Mouse (Mus musculus) lung, embryonic 15.5 days (tissue): ENCODE measurements around the gene Hibch. TPM values are rescaled to one million over a fixed set of nuclear protein-coding genes. Genes with fewer than 3 reads are reported as not detected.

ENCODE experiments used
- ATAC-seq: fragments of 200-750 bp; cut with Nextera tagmentation; 2 replicates; pipeline ENCODE4 v1.8.0; 2017; ENCODE audit warnings: moderate number of reproducible peaks, borderline replicate concordance; ENCODE audit not compliant: low FRiP score, low TSS enrichment; ENCODE audit errors: extremely low read depth
- H3K27ac ChIP-seq: fragments of 300-500 bp; sonication (generic); 2 replicates; pipeline ENCODE4 v1.5.1; 2015; ENCODE audit warnings: moderate library complexity, mild to moderate bottlenecking, inconsistent platforms
- H3K27me3 ChIP-seq: fragments of 300-500 bp; sonication (generic); 2 replicates; pipeline ENCODE4 v1.6.1; 2015; ENCODE audit warnings: inconsistent platforms
- H3K36me3 ChIP-seq: fragments of 300-500 bp; sonication (generic); 2 replicates; pipeline ENCODE4 v1.6.1; 2015; ENCODE audit warnings: inconsistent platforms
- H3K4me1 ChIP-seq: fragments of 300-500 bp; sonication (generic); 2 replicates; pipeline ENCODE4 v1.6.1; 2015; ENCODE audit warnings: inconsistent platforms
- H3K4me2 ChIP-seq: fragments of 300-500 bp; sonication (generic); 2 replicates; pipeline ENCODE4 v1.6.1; 2015; ENCODE audit warnings: inconsistent platforms, mild to moderate bottlenecking, moderate library complexity
- H3K4me3 ChIP-seq: fragments of 300-500 bp; sonication (generic); 2 replicates; pipeline ENCODE4 v1.5.1; 2015; ENCODE audit warnings: mild to moderate bottlenecking, inconsistent platforms
- H3K9ac ChIP-seq: fragments of 300-500 bp; sonication (generic); 2 replicates; pipeline ENCODE4 v1.6.1; 2015; ENCODE audit warnings: inconsistent platforms
- H3K9me3 ChIP-seq: fragments of 300-500 bp; sonication (generic); 2 replicates; pipeline ENCODE4 v1.6.1; 2016; ENCODE audit warnings: inconsistent platforms
- WGBS: fragments of 180-500 bp; shearing (Covaris S2); methylation state at CpG from one replicate; pipeline ENCODE4 v1.1.7; 2015; 5-methylcytosine and 5-hydroxymethylcytosine counted together
- polyA plus RNA-seq: library from polyadenylated mRNA; unstranded; fragments of >200 nt; fragmentation: Nextera tagmentation; extraction: Ambion mirVana; gene quantifications from 2 replicates; pipeline ENCODE4 v1.2.1, GENCODE M21; 2015

Hibch gene
- polyA plus RNA-seq: 18.1 and 19.5 TPM in 2 replicates

GRCm38 (mm10) chr1:52844782-52845665 is at the start of gene Hibch:
Gene Hibch, plus strand, starts transcription at chr1:52844929.
- 1% methylated on average over 45 of the region's 45 CpGs for WGBS
- H3K27ac ChIP-seq: peak within 1 kb of the TSS; percentile 72
- H3K27me3 ChIP-seq: no peaks in the 10 kb centered on the region
- no peaks in the 10 kb centered on the region for H3K9me3 ChIP-seq
- peak within 1 kb of the TSS; percentile 66 for H3K9ac ChIP-seq
- H3K4me3 ChIP-seq: peak within 1 kb of the TSS; percentile 63
- ATAC-seq: peak; percentile 100
- H3K4me1 ChIP-seq: peaks cover 12% of the 10 kb centered on the region
- H3K36me3 ChIP-seq: no peaks in the 10 kb centered on the region
- peak within 1 kb of the TSS; percentile 77 for H3K4me2 ChIP-seq

GRCm38 (mm10) chr1:52795927-52796326 is 48.8 kb upstream of the Hibch start:
- Histone ChIP-seq H3K9me3 (no peaks in the 10 kb centered on the region), H3K27me3 (no peaks in the 10 kb centered on the region), H3K27ac (no peak overlapping the region), H3K9ac (no peak overlapping the region), H3K4me2 (no peak overlapping the region), H3K36me3 (peaks cover 3% of the 10 kb centered on the region; the same call in 1 of the 2 replicates), H3K4me3 (no peak overlapping the region), H3K4me1 (0 out of 2 replicates have a peak, but pooled peaks cover 5% of the 10 kb centered on the region)
- 81% methylated on average over 2 of the region's 2 CpGs for WGBS
- ATAC-seq: no peak

DNA sequence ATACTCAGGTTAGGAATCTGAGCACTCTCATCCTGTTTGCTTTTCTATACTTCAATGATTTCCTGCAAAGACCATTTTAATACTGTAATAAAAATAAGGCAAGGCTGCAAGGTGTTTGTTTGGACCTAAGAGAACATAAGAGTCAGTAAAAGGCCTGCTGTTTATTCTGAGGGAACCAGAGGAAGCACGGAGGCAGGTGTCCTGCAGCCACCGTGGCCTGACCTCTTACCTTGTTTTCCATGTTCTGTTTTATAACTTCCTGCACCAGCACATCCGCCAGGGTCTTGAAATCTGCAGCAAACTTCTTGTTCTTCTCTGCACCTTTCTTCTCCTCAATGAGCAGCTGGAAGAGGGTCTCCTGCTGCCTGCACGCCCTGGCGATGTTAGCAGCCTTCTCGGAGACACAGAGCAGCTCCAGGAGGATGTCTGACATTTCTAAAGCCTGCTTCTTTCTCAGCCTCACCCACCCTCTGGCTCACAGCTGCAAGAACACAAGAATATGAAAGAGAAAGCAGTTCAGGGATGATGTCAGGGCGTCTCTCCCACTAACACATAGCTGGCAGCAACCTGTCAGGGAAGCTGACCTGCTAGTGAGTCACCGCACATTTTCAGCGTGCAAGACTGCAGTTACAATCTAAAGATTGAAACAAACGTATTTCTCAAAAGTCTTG is 45.5 kb upstream of the Hibch start:
- H3K36me3 ChIP-seq: no peaks in the 10 kb centered on the region
- no peak overlapping the region for H3K4me3 ChIP-seq
- 46% methylated on average over 10 of the region's 10 CpGs for WGBS
- no peak overlapping the region for H3K4me2 ChIP-seq
- no peak for ATAC-seq
- H3K4me1 ChIP-seq: 0 out of 2 replicates have a peak, but pooled peaks cover 5% of the 10 kb centered on the region
- no peaks in the 10 kb centered on the region for H3K9me3 ChIP-seq
- H3K9ac ChIP-seq: no peak overlapping the region
- 0 out of 2 replicates have a peak overlapping the region, but pooled peaks have one; percentile 9 for H3K27ac ChIP-seq
- H3K27me3 ChIP-seq: no peaks in the 10 kb centered on the region

DNA sequence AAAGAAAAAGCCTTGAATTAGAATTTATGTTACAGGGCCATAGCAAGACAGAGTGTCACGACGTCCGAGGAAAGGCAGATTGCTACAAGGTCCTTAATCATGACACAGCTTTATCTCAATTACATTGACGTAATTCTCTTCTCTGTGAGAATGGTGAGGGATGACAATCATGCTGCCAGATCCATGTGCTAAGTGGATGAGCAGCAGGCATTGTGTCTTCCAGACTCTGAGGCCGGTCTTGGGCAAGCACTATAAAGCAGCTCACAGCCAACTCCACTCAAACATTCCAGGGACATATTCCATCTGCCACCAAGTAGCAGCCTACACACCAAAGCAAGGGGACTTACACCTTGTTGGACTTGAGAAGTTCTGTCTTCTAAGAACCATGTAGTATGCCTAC is 45.0 kb upstream of the Hibch start:
- 43% methylated on average over 5 of the region's 5 CpGs for WGBS
- Histone ChIP-seq H3K36me3 (no peaks in the 10 kb centered on the region), H3K4me3 (no peak overlapping the region), H3K9ac (no peak overlapping the region), H3K9me3 (no peaks in the 10 kb centered on the region), H3K27me3 (no peaks in the 10 kb centered on the region), H3K4me2 (no peak overlapping the region), H3K27ac (0 out of 2 replicates have a peak overlapping the region, but pooled peaks have one; percentile 9), H3K4me1 (0 out of 2 replicates have a peak, but pooled peaks cover 5% of the 10 kb centered on the region)
- no peak for ATAC-seq

GRCm38 (mm10) chr1:52800340-52800740 is 44.4 kb upstream of the Hibch start:
- Histone ChIP-seq H3K27me3 (no peaks in the 10 kb centered on the region), H3K4me3 (no peak overlapping the region), H3K4me1 (0 out of 2 replicates have a peak, but pooled peaks cover 5% of the 10 kb centered on the region), H3K27ac (no peak overlapping the region), H3K4me2 (no peak overlapping the region), H3K36me3 (no peaks in the 10 kb centered on the region), H3K9me3 (no peaks in the 10 kb centered on the region), H3K9ac (no peak overlapping the region)
- 48% methylated on average over 3 of the region's 3 CpGs for WGBS
- no peak; the same call in 1 of the 2 replicates for ATAC-seq

DNA sequence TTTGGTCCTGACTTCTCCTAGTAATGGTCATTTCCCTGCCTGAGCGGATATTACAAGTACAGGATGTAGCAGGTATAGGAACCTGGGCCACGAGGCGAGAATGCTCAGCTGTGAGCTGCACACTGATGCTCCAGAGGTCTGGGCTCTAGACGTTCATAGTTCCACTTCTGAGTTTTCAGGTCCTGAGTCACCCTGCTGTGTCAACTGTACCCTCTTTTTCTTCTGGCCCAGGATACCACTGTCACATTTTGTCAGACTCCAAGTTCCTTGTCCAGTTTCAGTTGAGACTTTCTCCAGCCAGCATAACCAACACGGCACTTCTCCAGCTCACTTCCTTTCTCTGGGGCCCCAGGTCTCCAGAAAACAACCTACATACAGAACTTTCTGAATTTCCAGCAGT is 43.1 kb upstream of the Hibch start:
- 82% methylated on average over 5 of the region's 5 CpGs for WGBS
- Histone ChIP-seq H3K4me3 (no peak overlapping the region), H3K27ac (no peak overlapping the region), H3K4me1 (0 out of 2 replicates have a peak, but pooled peaks cover 5% of the 10 kb centered on the region), H3K4me2 (no peak overlapping the region), H3K9ac (no peak overlapping the region), H3K36me3 (no peaks in the 10 kb centered on the region), H3K9me3 (no peaks in the 10 kb centered on the region), H3K27me3 (no peaks in the 10 kb centered on the region)
- ATAC-seq: no peak

GRCm38 (mm10) chr1:52802406-52802975 is 42.2 kb upstream of the Hibch start:
- no peak overlapping the region for H3K4me2 ChIP-seq
- H3K4me1 ChIP-seq: 0 out of 2 replicates have a peak, but pooled peaks cover 5% of the 10 kb centered on the region
- no peak for ATAC-seq
- no peaks in the 10 kb centered on the region for H3K36me3 ChIP-seq
- H3K27me3 ChIP-seq: no peaks in the 10 kb centered on the region
- H3K4me3 ChIP-seq: no peak overlapping the region
- 80% methylated on average over 5 of the region's 5 CpGs for WGBS
- H3K9me3 ChIP-seq: no peaks in the 10 kb centered on the region
- no peak overlapping the region for H3K27ac ChIP-seq
- no peak overlapping the region for H3K9ac ChIP-seq

DNA sequence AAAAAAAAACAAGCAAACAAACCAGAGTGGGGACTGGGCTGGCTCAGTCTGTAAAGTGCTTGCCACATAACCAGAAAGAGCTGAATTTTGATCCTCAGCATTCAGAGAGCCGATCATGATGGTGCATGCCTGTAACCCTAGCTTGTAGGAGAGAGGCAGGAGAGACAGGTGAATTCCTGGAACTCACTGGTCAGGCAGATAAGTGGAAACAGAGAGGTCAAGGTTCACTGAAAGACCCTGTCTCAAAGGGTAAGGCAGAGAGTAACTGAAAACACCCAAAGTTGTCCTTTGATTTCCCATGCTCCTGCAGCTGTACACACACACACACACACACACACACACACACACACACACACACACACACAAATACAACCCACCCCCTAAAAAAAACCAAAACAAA is 39.7 kb upstream of the Hibch start:
- no peak overlapping the region for H3K4me2 ChIP-seq
- WGBS: 75% methylated on average over 1 of the region's 1 CpGs
- ATAC-seq: no peak
- no peaks in the 10 kb centered on the region for H3K27me3 ChIP-seq
- no peak overlapping the region for H3K27ac ChIP-seq
- no peaks in the 10 kb centered on the region for H3K36me3 ChIP-seq
- no peaks in the 10 kb centered on the region for H3K9me3 ChIP-seq
- H3K4me1 ChIP-seq: no peaks in the 10 kb centered on the region
- no peak overlapping the region for H3K4me3 ChIP-seq
- H3K9ac ChIP-seq: no peak overlapping the region

DNA sequence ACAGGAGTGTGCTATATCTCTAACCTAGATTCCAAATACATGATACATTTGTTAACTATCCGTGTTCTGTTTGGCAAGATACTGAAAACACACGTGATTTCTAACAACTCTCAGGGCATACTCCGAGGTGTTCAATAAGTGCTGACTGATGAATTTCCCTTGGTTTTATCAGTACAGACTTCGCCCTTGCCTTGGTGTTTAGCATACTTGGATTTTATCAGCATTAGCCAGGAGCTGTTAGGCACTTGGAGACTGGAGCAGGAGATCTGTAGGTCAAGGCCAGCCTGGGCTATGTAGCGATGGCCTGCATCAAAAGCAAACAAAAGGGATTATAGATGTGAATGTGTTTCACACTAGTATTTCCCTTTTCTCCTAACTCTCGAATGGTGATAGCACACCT is 36.3 kb upstream of the Hibch start:
- no peak overlapping the region for H3K4me3 ChIP-seq
- 78% methylated on average over 6 of the region's 6 CpGs for WGBS
- H3K36me3 ChIP-seq: no peaks in the 10 kb centered on the region
- H3K9ac ChIP-seq: no peak overlapping the region
- no peak overlapping the region for H3K4me2 ChIP-seq
- no peak for ATAC-seq
- H3K4me1 ChIP-seq: no peaks in the 10 kb centered on the region
- no peaks in the 10 kb centered on the region for H3K27me3 ChIP-seq
- H3K9me3 ChIP-seq: no peaks in the 10 kb centered on the region
- H3K27ac ChIP-seq: no peak overlapping the region

DNA sequence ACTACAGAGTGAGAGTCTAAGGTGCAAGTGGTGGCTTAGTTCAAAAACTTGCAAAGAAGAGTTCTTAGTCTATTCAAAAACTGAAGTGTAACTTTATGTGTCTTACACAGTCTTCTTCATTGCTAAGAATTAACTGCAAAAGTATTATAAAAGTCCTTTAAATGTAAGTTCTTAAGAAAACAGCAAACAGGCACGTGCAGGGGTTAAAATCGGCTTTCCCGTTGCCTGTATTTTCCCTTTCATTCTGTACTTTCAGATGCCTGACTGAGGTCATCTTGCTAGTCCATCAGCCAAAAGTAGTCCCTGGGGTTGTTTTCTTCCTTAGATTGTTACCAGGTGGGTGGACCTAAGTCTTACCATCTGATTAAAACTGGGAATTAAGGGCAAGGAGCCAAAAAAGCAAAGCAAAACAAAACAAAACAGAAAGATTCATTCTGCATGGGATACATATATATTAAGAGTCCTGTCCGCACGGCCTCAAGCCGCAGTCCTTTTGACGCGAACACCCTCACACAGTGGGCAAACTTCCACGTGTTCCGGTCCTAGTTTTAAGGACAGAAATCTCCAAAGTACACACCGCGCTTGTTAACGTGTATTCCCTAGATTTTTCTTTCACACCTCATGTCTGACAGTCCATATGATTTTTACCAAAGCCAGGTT is 28.4 kb upstream of the Hibch start:
- WGBS: 42% methylated on average over 13 of the region's 13 CpGs
- Histone ChIP-seq H3K9me3 (no peaks in the 10 kb centered on the region), H3K4me1 (peaks cover 9% of the 10 kb centered on the region; the same call in 1 of the 2 replicates), H3K9ac (no peak overlapping the region), H3K27ac (0 out of 2 replicates have a peak overlapping the region, but pooled peaks have one; percentile 75), H3K27me3 (no peaks in the 10 kb centered on the region), H3K4me2 (peak overlapping the region; percentile 96), H3K36me3 (no peaks in the 10 kb centered on the region), H3K4me3 (peak overlapping the region; percentile 73)
- 0 out of 2 replicates have a peak, but pooled peaks have one; percentile 9 for ATAC-seq
